Mouse (Mus musculus) heart, adult 2 months (tissue): Measurements from ENCODE around the gene Aarsd1. TPM values are rescaled to one million over a fixed set of nuclear protein-coding genes. Genes with fewer than 3 reads are reported as not detected.

Experiments used
- DNase-seq, 2 experiments: peaks; one replicate each; pipeline ENCODE4 v3.0.0; 2021
- H3K27ac ChIP-seq: fragments of 200-600 bp; 2 replicates; pipeline ENCODE4 v1.8.1; 2022
- H3K27me3 ChIP-seq: fragments of 200-500 bp; 2 replicates; pipeline ENCODE4 v1.6.1; 2012; ENCODE audit warnings: mild to moderate bottlenecking, low read length, inconsistent platforms, mixed read lengths; ENCODE audit not compliant: control insufficient read depth, insufficient read depth
- H3K36me3 ChIP-seq: fragments of 200-500 bp; 2 replicates; pipeline ENCODE4 v1.6.1; 2012; ENCODE audit warnings: low read length, inconsistent platforms; ENCODE audit not compliant: control insufficient read depth, insufficient read depth
- H3K4me1 ChIP-seq: fragments of 200-500 bp; 2 replicates; pipeline ENCODE4 v1.6.1; 2011; ENCODE audit warnings: low read length; ENCODE audit not compliant: control insufficient read depth, insufficient read depth
- H3K4me3 ChIP-seq: fragments of 200-600 bp; 2 replicates; pipeline ENCODE4 v1.8.1; 2022
- H3K79me2 ChIP-seq: fragments of 200-500 bp; replicated peaks from 2 replicates; pipeline ENCODE4 v1.6.1; 2012; ENCODE audit warnings: mild to moderate bottlenecking, inconsistent platforms, low read length, moderate library complexity, mixed read lengths; ENCODE audit not compliant: control insufficient read depth, insufficient read depth
- H3K9ac ChIP-seq: fragments of 200-500 bp; 2 replicates; pipeline ENCODE4 v1.6.1; 2012; ENCODE audit warnings: low read depth, mild to moderate bottlenecking, control low read depth, inconsistent platforms, low read length, mixed read lengths
- CTCF ChIP-seq: fragments of 200-600 bp; IDR thresholded peaks from 2 replicates; pipeline ENCODE4 v1.8.1; 2022; ENCODE audit warnings: antibody characterized with exemption, mild to moderate bottlenecking, moderate library complexity
- EP300 ChIP-seq: fragments of 200-500 bp; IDR thresholded peaks from 2 replicates; pipeline ENCODE4 v1.6.1; 2011; ENCODE audit warnings: low read depth, low read length, control low read depth; ENCODE audit not compliant: insufficient read depth
- POLR2A ChIP-seq: fragments of 200-500 bp; IDR thresholded peaks from 2 replicates; pipeline ENCODE4 v1.6.1; 2011; ENCODE audit warnings: mild to moderate bottlenecking, low read depth, low read length, control low read depth; ENCODE audit not compliant: insufficient read depth
- WGBS: fragments of 180-500 bp; shearing (Covaris S2); methylation state at CpG from one replicate; pipeline ENCODE4 v1.1.7; 2018; 5-methylcytosine and 5-hydroxymethylcytosine counted together
- intact Hi-C: fragments of 180-260 bp; cut with DNase I; formaldehyde crosslinking; loops from one replicate; pipeline ENCODE4 v1.15.1; 2025
- microRNA-seq, 2 experiments: library from miRNA; unstranded; fragments of <30 nt; microRNA quantifications; one replicate each; pipeline ENCODE4 v1.2.0; 2021
- polyA plus RNA-seq: library from polyadenylated mRNA; depleted of rRNA; stranded (reverse); fragments of >200 nt; gene quantifications from 2 replicates; pipeline ENCODE4 v1.2.3, GENCODE M21; 2012; rRNA removed
- total RNA-seq, 2 experiments: library from RNA; stranded (reverse); gene quantifications; 2 replicates each; pipeline ENCODE4 v1.2.3; 2021

Gene Aarsd1
- total and polyA plus RNA-seq, 3 experiments = 19.5 to 23.4 (median 23.0) TPM

GRCm38 (mm10) chr11:101360651-101361113 lies 56.7 kb downstream of the Aarsd1 start:
- Histone ChIP-seq H3K79me2 (no peaks in the 10 kb centered on the region), H3K36me3 (no peaks in the 10 kb centered on the region), H3K4me1 (peaks cover 11% of the 10 kb centered on the region), H3K4me3 (no peak overlapping the region), H3K27ac (peak overlapping the region; percentile 75), H3K27me3 (no peaks in the 10 kb centered on the region), H3K9ac (no peak overlapping the region)
- intact Hi-C loops = loop anchor here (1.0 kb wide), 1 partner anchor 30 kb away; the partner anchor contains the start of gene Aoc3
- 0 out of 2 replicates have a peak, but pooled peaks have one; percentile 21 for TF ChIP-seq EP300
- TF ChIP-seq POLR2A = no peak
- 21% methylated on average over 3 of the region's 3 CpGs for WGBS
- peak in 1 of 2 experiments; percentile 23 for DNase-seq

- H3K27me3 ChIP-seq = no peaks in the 10 kb centered on the region
- peak in 1 of 2 experiments; percentile 17 for DNase-seq
- H3K27ac ChIP-seq = peak overlapping the region; percentile 75
- intact Hi-C loops = loop anchor here (1.0 kb wide), 1 partner anchor 29 kb away; the partner anchor contains the start of gene Aoc3
- H3K4me3 ChIP-seq = no peak overlapping the region
- no peak overlapping the region for H3K9ac ChIP-seq
- H3K4me1 ChIP-seq = peaks cover 11% of the 10 kb centered on the region
- H3K36me3 ChIP-seq = no peaks in the 10 kb centered on the region
- TF ChIP-seq EP300 = 0 out of 2 replicates have a peak, but pooled peaks have one; percentile 39
- no peak for TF ChIP-seq POLR2A
- H3K79me2 ChIP-seq = no peaks in the 10 kb centered on the region
- 45% methylated on average over 9 of the region's 9 CpGs for WGBS
Observed at GRCm38 (mm10) chr11:101359776-101360175, 57.6 kb downstream of the Aarsd1 start.

- intact Hi-C loops = no loop called here
- Histone ChIP-seq H3K27ac (no peak overlapping the region), H3K79me2 (no peaks in the 10 kb centered on the region), H3K4me3 (no peak overlapping the region), H3K27me3 (no peaks in the 10 kb centered on the region), H3K9ac (no peak overlapping the region), H3K36me3 (no peaks in the 10 kb centered on the region), H3K4me1 (peaks cover 11% of the 10 kb centered on the region)
- TF ChIP-seq POLR2A (no peak), EP300 (no peak), CTCF (no peak)
- DNase-seq = no peak
- WGBS = 43% methylated on average over 3 of the region's 3 CpGs
Observed at GRCm38 (mm10) chr11:101357505-101358182, 59.8 kb downstream of the Aarsd1 start.

Small RNA genes lying within 50 kb of the gene (microRNA-seq; reads per million reads assigned to microRNA genes)
- 2.8 to 6.2 reads per million in 2 experiments for gene Mir6929

Other genes starting within 250 kb of the Aarsd1 start
- 1 to 10 TPM; 1.3 to 1.5 TPM for gene Cntnap1, start 247.1 kb downstream of the Aarsd1 start, total RNA-seq
- 3.1 and 4.0 TPM in 2 replicates for gene Cntnap1, start 247.1 kb downstream of the Aarsd1 start, polyA plus RNA-seq
- gene Plekhh3, start 246.3 kb downstream of the Aarsd1 start, total RNA-seq = 10 to 100 TPM; 14.3 to 28.1 TPM
- gene Plekhh3, start 246.3 kb downstream of the Aarsd1 start, polyA plus RNA-seq = 24.4 and 26.7 TPM in 2 replicates
- not detected for gene Ccr10, start 242.2 kb downstream of the Aarsd1 start, total RNA-seq
- 0.14 TPM in 1 of 2 replicates, not detected in the other for gene Ccr10, start 242.2 kb downstream of the Aarsd1 start, polyA plus RNA-seq
- 10 to 100 TPM; 29.8 to 31.4 TPM for gene Ezh1, start 191.2 kb downstream of the Aarsd1 start, total RNA-seq
- 26.1 and 34.1 TPM in 2 replicates for gene Ezh1, start 191.2 kb downstream of the Aarsd1 start, polyA plus RNA-seq
- 10 to 100 TPM; 89.1 to 90.3 TPM for gene Ramp2, start 171.6 kb downstream of the Aarsd1 start, total RNA-seq
- gene Ramp2, start 171.6 kb downstream of the Aarsd1 start, polyA plus RNA-seq = 130 and 172 TPM in 2 replicates
- 10 to 100 TPM; 82.5 to 90.1 TPM for gene Vps25, start 163.9 kb downstream of the Aarsd1 start, total RNA-seq
- 83.2 and 96.8 TPM in 2 replicates for gene Vps25, start 163.9 kb downstream of the Aarsd1 start, polyA plus RNA-seq
- 10 to 100 TPM in 1 of 2 experiments, 1 to 10 TPM in 1; 9.2 to 12.6 TPM for gene Wnk4, start 157.0 kb downstream of the Aarsd1 start, total RNA-seq
- gene Wnk4, start 157.0 kb downstream of the Aarsd1 start, polyA plus RNA-seq = 12.1 and 13.9 TPM in 2 replicates
- gene Cntd1, start 138.6 kb downstream of the Aarsd1 start, total RNA-seq = under 1 TPM; 0.23 to 0.36 TPM
- 0.06 and 0.12 TPM in 2 replicates for gene Cntd1, start 138.6 kb downstream of the Aarsd1 start, polyA plus RNA-seq
- gene Coa3, start 138.5 kb downstream of the Aarsd1 start, total RNA-seq = 100 to 1,000 TPM in 1 of 2 experiments, 10 to 100 TPM in 1; 88.4 to 101 TPM
- 153 and 302 TPM in 2 replicates for gene Coa3, start 138.5 kb downstream of the Aarsd1 start, polyA plus RNA-seq
- 10 to 100 TPM; 86.3 to 86.5 TPM for gene Becn1, start 115.3 kb downstream of the Aarsd1 start, total RNA-seq
- 36.1 and 43.7 TPM in 2 replicates for gene Becn1, start 115.3 kb downstream of the Aarsd1 start, polyA plus RNA-seq
- 100 to 1,000 TPM in 1 of 2 experiments, 10 to 100 TPM in 1; 81.9 to 112 TPM for gene Psme3, start 101.4 kb downstream of the Aarsd1 start, total RNA-seq
- gene Psme3, start 101.4 kb downstream of the Aarsd1 start, polyA plus RNA-seq = 55.5 and 69.1 TPM in 2 replicates
- gene Aoc2, start 92.6 kb downstream of the Aarsd1 start, total RNA-seq = 1 to 10 TPM; 1.6 to 2.2 TPM
- gene Aoc2, start 92.6 kb downstream of the Aarsd1 start, polyA plus RNA-seq = 1.9 and 2.3 TPM in 2 replicates
- gene Aoc3, start 87.0 kb downstream of the Aarsd1 start, total RNA-seq = 10 to 100 TPM; 11.5 to 13.3 TPM
- gene Aoc3, start 87.0 kb downstream of the Aarsd1 start, polyA plus RNA-seq = 21.8 and 22.0 TPM in 2 replicates
- not detected for gene G6pc, start 50.1 kb downstream of the Aarsd1 start, total RNA-seq
- gene G6pc, start 50.1 kb downstream of the Aarsd1 start, polyA plus RNA-seq = 0.15 TPM in 1 of 2 replicates, not detected in the other
- gene Gm27029, start 7.2 kb upstream of the Aarsd1 start, total RNA-seq = 10 to 100 TPM in 1 of 2 experiments, 1 to 10 TPM in 1; 5.1 to 10.2 TPM
- 1.3 and 2.4 TPM in 2 replicates for gene Gm27029, start 7.2 kb upstream of the Aarsd1 start, polyA plus RNA-seq
- 10 to 100 TPM; 10.1 to 12.1 TPM for gene Rundc1, start 7.5 kb upstream of the Aarsd1 start, total RNA-seq
- gene Rundc1, start 7.5 kb upstream of the Aarsd1 start, polyA plus RNA-seq = 12.0 and 14.7 TPM in 2 replicates
- gene Ptges3l, start 7.7 kb upstream of the Aarsd1 start, total RNA-seq = 10 to 100 TPM; 50.6 to 58.3 TPM
- 56.8 and 81.6 TPM in 2 replicates for gene Ptges3l, start 7.7 kb upstream of the Aarsd1 start, polyA plus RNA-seq
- gene Rpl27, start 24.7 kb upstream of the Aarsd1 start, total RNA-seq = 10 to 100 TPM; 38.3 to 48.4 TPM
- 234 and 242 TPM in 2 replicates for gene Rpl27, start 24.7 kb upstream of the Aarsd1 start, polyA plus RNA-seq
- 10 to 100 TPM; 11.5 to 12.6 TPM for gene Ifi35, start 30.8 kb upstream of the Aarsd1 start, total RNA-seq
- gene Ifi35, start 30.8 kb upstream of the Aarsd1 start, polyA plus RNA-seq = 25.5 and 29.4 TPM in 2 replicates
- 1 to 10 TPM; 6.5 to 8.0 TPM for gene Rnd2, start 47.4 kb upstream of the Aarsd1 start, total RNA-seq
- 5.8 and 9.8 TPM in 2 replicates for gene Rnd2, start 47.4 kb upstream of the Aarsd1 start, polyA plus RNA-seq
- 10 to 100 TPM; 20.4 to 21.4 TPM for gene Vat1, start 48.6 kb upstream of the Aarsd1 start, total RNA-seq
- 29.6 and 35.0 TPM in 2 replicates for gene Vat1, start 48.6 kb upstream of the Aarsd1 start, polyA plus RNA-seq
- gene Brca1, start 134.3 kb upstream of the Aarsd1 start, total RNA-seq = under 1 TPM; 0.18 to 0.63 TPM
- 0.06 and 0.20 TPM in 2 replicates for gene Brca1, start 134.3 kb upstream of the Aarsd1 start, polyA plus RNA-seq
- gene Nbr1, start 134.5 kb upstream of the Aarsd1 start, total RNA-seq = 10 to 100 TPM; 86.2 to 98.9 TPM
- 77.3 and 99.6 TPM in 2 replicates for gene Nbr1, start 134.5 kb upstream of the Aarsd1 start, polyA plus RNA-seq
- gene Tmem106a, start 164.6 kb upstream of the Aarsd1 start, total RNA-seq = 1 to 10 TPM; 2.8 to 3.4 TPM
- 15.5 and 18.8 TPM in 2 replicates for gene Tmem106a, start 164.6 kb upstream of the Aarsd1 start, polyA plus RNA-seq
- gene Gm11634, start 181.6 kb upstream of the Aarsd1 start, total RNA-seq = not detected
- gene Gm11634, start 181.6 kb upstream of the Aarsd1 start, polyA plus RNA-seq = not detected in 2 replicates
- 10 to 100 TPM; 45.6 to 49.5 TPM for gene Rdm1, start 209.6 kb upstream of the Aarsd1 start, total RNA-seq
- gene Rdm1, start 209.6 kb upstream of the Aarsd1 start, polyA plus RNA-seq = 42.3 and 49.8 TPM in 2 replicates
- 10 to 100 TPM; 18.9 to 23.5 TPM for gene Arl4d, start 247.9 kb upstream of the Aarsd1 start, total RNA-seq
- 23.4 and 27.8 TPM in 2 replicates for gene Arl4d, start 247.9 kb upstream of the Aarsd1 start, polyA plus RNA-seq